Mouse (Mus musculus) left cerebral cortex, postnatal 14 days (tissue): Measurements from ENCODE around the gene Notch4. TPM values are rescaled to one million over a fixed set of nuclear protein-coding genes. Genes with fewer than 3 reads are reported as not detected.

Experiments
- DNase-seq, 2 experiments: peaks; one replicate each; pipeline ENCODE4 v3.0.0; 2021 to 2022; ENCODE audit warnings: low spot score in 2 of 2, mixed read lengths in 1 of 2
- intact Hi-C: fragments of 180-260 bp; cut with DNase I; formaldehyde crosslinking; loops from one replicate; pipeline ENCODE4 v1.15.1; 2025
- total RNA-seq, 2 experiments: library from RNA; stranded (reverse); gene quantifications; 2 replicates each; pipeline ENCODE4 v1.2.3; 2021

Gene Notch4
- total RNA-seq, 2 experiments from 2014 or later, result 10.0 to 10.9 TPM

DNA sequence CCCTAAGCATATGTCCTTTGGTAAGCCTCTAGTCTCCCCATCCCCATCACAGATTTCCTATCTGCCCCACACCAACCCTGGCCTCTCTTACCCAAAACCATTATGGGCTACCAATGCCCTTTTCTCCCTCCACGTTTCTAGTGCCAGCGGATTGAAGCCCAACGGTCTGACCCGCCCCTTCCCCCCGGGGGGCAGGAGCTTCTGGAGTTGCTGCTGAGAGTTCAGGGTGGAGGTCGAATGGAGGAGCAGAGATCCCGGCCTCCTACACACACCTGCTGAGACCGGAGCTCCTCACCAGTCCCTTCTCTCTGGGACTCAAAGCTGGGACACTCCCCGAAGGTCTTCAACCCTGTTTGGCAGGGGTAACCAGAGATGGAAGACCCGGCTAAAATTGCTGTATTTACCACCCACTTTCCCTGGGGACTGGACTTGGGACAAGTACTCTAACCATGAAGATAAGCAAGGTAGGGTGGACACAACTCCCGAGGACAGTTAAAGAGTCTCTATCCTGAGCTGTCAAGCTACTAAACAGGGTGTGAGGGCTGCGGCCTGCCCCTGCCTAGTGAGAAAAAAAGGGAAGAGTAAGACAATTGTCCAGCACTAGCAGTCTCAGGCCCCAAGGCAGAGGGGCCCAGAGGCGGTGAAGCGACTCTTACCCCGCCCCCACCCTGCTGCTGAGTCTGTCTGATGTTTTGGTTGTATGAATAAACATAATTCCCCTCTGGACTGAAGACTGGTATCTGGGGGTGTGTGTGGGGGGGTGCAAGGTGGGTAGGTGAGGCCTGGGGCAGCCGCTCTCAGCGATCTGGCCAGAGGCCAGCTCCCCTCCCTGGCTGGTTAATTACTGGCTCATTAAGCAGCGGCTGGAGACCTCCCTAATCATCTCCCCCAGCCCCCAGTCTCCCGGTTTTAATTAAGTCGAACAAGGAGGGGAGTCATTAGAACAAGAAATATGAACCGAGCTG, 27.2 kb downstream of the Notch4 start, which contains the start of gene Pbx2:
TSS of gene Pbx2 (plus strand) at position 238 of the 965 bp plus-strand sequence.
- intact Hi-C loops, result loop anchor here (5.0 kb wide), 1 partner anchor 469 kb away; the partner anchor contains the start of gene Brd2
- no peak for DNase-seq

GRCm38 (mm10) chr17:34591994-34592375, 27.9 kb downstream of the Notch4 start:
- intact Hi-C loops, result loop anchor here (1.0 to 5.0 kb wide), 2 partner anchors 10 to 470 kb away; partner anchors contain the start of gene Brd2
- DNase-seq, result peak; percentile 78 to 87

DNA sequence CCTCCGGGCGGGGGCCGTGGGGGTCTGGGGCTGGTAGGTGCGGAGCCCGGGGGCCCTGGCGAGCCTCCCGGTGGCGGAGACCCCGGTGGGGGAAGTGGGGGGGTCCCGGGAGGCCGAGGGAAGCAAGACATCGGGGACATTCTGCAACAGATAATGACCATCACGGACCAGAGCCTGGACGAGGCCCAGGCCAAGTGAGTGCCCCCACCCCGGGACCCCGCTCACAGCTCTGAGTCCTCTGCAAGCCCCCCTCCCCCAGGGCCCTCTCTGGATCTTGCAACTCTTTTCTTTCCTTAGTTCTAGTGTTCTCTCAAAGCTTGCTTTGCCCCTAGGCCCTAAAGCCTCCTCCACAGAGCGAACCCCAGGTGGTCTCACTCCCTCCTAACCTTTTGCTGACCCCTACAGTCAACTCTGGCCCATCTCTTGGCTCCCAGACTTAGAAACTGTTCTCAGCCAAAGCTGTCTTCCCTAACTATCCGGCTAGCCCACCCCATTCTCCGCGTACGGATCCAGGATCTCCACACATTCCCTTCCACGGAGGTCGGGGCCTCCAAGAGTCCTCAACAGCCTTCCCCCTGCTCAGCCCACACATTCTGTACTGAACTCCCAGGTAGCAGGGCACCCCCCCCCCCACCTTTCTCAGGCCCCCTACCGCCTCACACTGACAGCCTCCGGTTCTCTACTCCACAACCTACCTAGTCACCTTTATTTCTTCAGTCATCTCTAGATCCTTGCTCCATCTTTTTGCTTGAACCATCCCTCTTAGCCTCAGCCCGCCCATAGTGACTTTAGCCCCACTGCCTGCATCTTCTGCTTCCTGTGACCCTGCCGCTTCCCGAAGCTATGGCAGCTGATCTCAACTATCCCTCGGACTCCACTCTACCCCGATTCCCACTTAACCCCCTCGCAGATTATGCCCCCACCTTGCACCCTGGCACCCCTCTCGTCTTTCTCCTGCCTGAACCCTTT, 28.8 kb downstream of the Notch4 start:
- intact Hi-C loops, result loop anchor here (1.0 to 5.0 kb wide), 2 partner anchors 9 to 471 kb away; partner anchors contain the start of gene Brd2
- no peak for DNase-seq

GRCm38 (mm10) chr17:34593752-34594525, 29.9 kb downstream of the Notch4 start:
- DNase-seq, result no peak
- intact Hi-C loops, result loop anchor here (5.0 kb wide), 1 partner anchor 472 kb away; the partner anchor contains the start of gene Brd2

DNA sequence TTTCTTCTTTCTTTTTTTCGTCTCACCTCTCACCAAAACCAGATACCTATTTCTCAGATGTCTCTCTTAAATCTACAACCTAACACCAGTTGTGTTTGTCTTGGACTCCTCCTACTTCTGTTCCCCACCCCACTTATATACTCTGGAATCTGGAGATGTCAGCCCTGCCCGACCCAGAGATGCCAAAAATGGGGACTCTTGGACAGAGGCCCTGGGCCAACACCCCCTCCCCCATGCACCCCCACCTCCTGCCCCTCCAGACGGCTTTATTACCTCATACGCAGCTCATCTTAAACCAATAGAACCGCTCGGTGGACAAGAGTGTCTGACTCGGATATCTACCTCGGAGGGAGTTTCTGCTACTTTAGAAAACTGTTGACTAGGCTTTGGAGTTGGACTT, 32.0 kb downstream of the Notch4 start:
- intact Hi-C loops, result no loop called here
- DNase-seq, result no peak

DNA sequence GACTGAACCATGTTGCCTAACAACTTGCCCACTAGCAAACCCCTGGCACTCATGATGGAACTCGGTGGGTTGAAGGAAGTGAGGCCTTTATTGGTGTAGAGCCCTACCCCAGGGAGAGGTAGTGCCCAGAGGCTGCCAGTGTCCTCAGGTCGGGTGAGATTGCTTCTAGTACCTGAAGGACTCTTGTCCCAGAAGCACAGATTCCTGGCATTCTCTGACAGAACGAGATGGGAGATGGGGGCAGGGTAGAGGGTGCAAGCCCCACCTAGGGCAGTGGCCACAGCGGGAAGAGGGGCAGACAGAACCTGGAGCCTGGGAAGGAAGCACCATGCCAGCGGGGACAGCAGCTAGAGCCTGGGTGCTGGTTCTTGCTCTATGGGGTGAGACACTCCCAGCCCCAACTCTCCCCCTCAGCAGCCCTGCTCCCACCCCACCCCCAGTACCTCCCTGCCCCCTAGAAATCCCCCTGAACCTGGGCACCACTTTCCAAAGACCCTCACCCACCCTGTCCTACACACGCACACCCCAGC, 33.6 kb downstream of the Notch4 start, which contains the start of gene Ager:
TSS of gene Ager (plus strand) at position 297 of the 530 bp plus-strand sequence.
- intact Hi-C loops, result no loop called here
- DNase-seq, result no peak

GRCm38 (mm10) chr17:34599891-34600290, 35.8 kb downstream of the Notch4 start:
- DNase-seq, result no peak
- intact Hi-C loops, result loop anchor here (10.0 kb wide), 2 partner anchors 565 to 635 kb away; partner anchors contain the start of genes Atp6v1g2, Col11a2, Nfkbil1 and Rxrb

DNA sequence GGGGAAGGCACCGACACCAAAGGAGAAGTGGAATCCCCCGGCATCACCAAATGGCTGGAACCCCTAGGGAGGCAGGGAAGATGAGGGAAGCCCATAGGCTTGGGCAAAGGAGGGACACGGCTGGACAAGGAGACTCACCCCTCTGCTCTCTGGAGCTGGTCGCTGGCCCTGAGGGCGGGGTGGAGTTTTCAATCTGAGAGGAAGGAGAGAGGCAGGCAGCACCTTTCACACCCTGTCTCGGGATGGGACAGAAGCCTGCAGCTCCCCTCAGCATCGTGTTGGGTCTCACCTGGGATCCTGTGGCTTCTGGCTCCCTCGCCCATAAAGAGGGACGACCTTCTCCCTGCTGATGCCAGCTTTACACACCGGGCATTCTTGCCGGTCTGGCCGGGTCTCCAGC, 37.7 kb downstream of the Notch4 start:
- DNase-seq, result no peak
- intact Hi-C loops, result loop anchor here (1.0 to 10.0 kb wide), 3 partner anchors 9 to 633 kb away; partner anchors contain the start of genes Atp6v1g2, Col11a2, Nfkbil1 and Rxrb

DNA sequence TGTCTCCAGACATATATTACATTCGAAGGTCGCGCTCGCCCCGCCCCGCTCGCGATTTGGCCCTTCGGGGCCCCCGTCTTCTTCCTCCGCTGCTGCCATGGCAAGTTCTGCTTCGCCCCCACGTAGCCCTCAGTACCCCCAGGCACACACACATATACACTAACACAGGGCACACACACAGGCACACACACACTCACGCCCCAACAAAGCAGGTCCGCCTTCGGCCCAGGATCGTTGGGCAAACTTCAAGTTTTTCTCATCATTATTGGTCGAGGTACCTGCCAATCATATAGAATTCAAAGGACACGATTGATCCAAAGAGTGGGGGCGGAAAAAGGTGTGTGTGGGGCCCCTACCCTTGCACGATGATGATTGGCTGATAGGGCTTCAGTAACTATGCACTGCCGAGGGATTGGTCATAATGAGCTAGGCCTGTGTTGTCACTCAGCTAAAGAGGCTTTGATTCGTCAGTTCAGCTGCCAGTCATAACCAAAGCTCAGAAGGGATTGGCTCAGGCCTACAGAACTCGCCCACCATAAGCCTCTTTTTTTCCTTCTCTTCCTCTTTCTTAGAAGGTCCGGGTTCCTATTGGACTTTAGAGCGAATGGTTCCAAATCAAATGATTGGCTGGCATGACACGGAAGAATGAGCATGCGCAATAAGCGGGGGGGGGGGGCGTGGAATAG, 39.5 kb downstream of the Notch4 start, which contains the start of gene Rnf5:
TSS of gene Rnf5 (minus strand) at position 316 of the 686 bp plus-strand sequence.
- DNase-seq, result peak; percentile 100
- intact Hi-C loops, result loop anchor here (10.0 kb wide), 2 partner anchors 569 to 631 kb away; partner anchors contain the start of genes Atp6v1g2, Col11a2, Nfkbil1 and Rxrb

DNA sequence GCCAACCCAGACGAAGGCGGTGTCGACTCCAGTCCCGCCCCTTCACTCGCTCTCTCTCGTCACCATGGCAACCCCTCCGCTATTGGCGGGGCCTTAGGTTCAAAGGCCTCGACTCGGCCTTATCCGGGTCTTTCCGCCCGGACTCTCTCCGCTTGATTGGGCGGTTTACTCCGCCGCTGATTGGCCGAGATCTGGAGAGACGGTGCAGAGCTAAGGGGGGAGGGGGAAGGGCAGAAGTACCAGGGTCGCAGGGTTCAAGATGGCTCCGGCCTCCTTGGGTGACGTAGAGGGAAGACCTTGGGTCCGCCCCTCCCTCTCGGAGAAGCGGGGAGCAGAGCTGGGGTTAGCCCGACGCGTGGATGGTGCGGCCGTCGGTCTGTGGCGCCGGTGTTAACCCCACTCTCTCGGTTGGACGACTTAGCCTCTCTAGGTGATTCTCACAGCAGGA, 40.0 kb downstream of the Notch4 start, which contains the start of gene Agpat1:
TSS of gene Agpat1 (plus strand) at position 202 of the 448 bp plus-strand sequence.
- intact Hi-C loops, result loop anchor here (10.0 kb wide), 2 partner anchors 569 to 631 kb away; partner anchors contain the start of genes Atp6v1g2, Col11a2, Nfkbil1 and Rxrb
- peak; percentile 97 to 99 for DNase-seq

DNA sequence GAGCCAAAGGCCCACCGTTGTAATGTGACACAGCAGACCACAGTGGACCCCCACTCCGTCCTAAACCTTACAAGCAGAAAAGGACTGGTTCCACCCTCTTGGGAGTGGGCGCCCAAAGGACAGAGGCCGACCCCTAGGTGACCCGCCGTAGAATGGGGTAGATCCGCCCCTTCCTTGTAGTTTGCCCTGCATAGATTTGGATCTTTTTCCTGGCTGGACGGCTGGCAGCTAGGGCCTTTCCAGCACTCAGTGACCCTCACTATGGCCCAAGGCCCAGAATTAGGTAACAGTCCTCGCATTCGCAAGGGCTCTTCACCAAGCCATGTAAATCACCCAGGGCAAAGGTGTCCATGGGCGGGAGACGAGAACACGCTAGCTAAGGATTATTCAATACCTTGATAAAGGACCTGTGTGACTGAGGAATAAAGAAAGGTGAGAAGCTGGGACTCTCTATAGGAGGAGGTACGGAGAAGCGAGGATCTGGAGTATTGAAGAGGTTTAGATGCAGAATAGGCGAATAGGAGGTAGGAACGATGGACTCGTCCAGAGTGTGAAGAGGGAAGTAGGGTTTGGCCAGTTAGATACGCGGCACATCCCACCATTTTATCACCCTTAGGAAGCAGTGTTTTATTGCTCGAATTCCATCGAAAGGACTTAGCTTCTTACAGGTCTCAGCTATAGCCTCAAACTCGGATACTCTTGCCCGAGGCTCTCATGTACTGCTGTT, 40.6 kb downstream of the Notch4 start:
- no peak for DNase-seq
- intact Hi-C loops, result loop anchor here (10.0 kb wide), 2 partner anchors 570 to 630 kb away; partner anchors contain the start of genes Atp6v1g2, Col11a2, Nfkbil1 and Rxrb

DNA sequence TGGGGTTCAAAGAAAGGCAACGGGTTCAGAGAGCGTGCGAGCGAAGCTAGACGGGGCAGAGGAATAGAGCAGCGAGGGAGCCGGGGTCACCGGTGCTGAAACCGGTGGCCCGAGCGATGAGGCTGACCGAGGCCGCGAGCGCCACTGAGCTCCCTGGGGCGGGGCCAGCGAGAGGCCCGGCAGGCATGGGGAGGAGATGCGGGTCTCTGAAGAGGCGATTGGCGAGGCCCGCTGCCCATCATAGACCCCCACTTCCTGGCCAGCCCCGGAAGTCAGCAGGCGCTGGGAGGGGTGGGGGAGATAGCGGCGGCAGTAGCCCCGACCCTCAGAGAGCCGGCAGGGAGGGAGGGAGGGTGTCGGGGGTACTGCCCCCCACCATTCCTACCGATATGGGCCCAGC, 41.5 kb downstream of the Notch4 start:
- intact Hi-C loops, result loop anchor here (10.0 kb wide), 2 partner anchors 571 to 629 kb away; partner anchors contain the start of genes Atp6v1g2, Col11a2, Nfkbil1 and Rxrb
- peak; percentile 98 to 99 for DNase-seq

DNA sequence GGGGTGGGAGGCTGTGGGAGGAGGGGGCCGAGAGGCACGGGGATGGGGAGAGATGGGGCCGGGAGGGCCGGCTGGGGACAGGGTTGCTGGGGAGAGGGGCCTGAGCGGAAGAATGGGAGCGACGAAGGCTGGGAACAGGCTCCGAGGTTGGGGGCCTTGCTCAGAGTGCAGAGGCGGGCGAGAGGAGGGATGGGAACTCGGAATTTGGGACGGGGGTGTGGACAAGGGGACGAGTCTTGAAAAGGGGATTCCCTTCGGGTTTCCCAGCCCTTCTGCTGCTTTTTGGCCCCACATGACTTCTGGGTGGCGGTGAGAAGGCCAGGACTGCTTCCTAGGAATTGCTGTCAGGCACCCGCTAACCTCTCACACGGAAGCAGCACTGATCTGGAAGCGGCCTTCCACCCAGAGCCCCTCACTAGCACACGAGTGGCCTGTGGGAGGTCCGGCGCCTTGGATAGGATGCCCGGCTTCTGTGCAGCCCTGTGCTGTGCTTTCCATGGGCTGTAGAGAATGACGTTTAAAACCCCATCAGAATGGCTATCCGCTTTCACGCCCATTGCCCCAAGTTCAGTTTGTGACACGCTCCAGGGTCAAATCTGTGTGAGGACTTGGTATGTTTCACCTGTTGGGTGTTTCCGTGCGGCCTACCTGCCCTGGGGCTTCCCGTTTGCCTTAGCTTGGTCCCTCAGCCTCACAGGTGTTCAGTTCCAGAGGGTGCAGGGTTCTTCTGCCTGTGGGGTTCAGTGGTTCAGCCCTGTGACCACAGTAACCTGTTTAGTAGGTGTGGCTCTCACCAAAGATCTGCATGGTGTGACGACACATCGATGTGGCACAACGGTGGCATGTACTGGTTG, 42.3 kb downstream of the Notch4 start:
- intact Hi-C loops, result loop anchor here (10.0 kb wide), 2 partner anchors 572 to 628 kb away; partner anchors contain the start of genes Atp6v1g2, Col11a2, Nfkbil1 and Rxrb
- DNase-seq, result peak in 1 of 2 experiments; percentile 27

GRCm38 (mm10) chr17:34607997-34608396, 43.9 kb downstream of the Notch4 start:
- intact Hi-C loops, result loop anchor here (10.0 kb wide), 2 partner anchors 573 to 627 kb away; partner anchors contain the start of genes Atp6v1g2, Col11a2, Nfkbil1 and Rxrb
- no peak for DNase-seq

DNA sequence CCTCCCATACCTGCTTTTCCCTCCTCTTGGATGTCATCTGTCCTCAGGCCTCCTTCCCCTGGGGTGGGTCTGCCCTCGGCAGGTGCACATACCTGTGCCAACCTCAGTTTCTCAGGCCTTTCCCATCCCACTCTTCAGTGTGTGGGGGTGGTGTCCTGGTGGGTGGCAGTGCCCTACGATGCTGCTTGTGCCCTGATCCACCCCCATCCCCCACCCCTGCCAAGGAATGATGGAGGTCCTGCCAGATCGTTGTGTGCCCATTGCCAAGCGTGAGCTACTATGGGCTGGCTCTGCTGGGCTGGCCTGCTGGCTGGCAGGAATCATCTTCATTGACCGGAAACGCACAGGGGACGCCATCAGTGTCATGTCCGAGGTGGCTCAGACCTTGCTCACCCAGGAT, 47.0 kb downstream of the Notch4 start:
- DNase-seq, result no peak
- intact Hi-C loops, result no loop called here
